Mouse (Mus musculus) heart, embryonic 11.5 days (tissue): ENCODE measurements around the gene Rps6kc1. TPM values are rescaled to one million over a fixed set of nuclear protein-coding genes. Genes with fewer than 3 reads are reported as not detected.

Experiments
- ATAC-seq: fragments of 200-750 bp; cut with Nextera tagmentation; replicated peaks from 2 replicates; pipeline ENCODE4 v1.8.0; 2017; ENCODE audit warnings: moderate library complexity; ENCODE audit not compliant: insufficient number of reproducible peaks, low FRiP score, low TSS enrichment
- H3K27ac ChIP-seq: fragments of 300-500 bp; sonication (generic); 2 replicates; pipeline ENCODE4 v1.5.1; 2014; ENCODE audit warnings: mild to moderate bottlenecking, low read depth, low read length
- H3K27me3 ChIP-seq: fragments of 300-500 bp; sonication (generic); 2 replicates; pipeline ENCODE4 v1.6.1; 2014; ENCODE audit warnings: mild to moderate bottlenecking, low read length, mixed read lengths; ENCODE audit not compliant: control insufficient read depth, insufficient read depth
- H3K36me3 ChIP-seq: fragments of 300-500 bp; sonication (generic); 2 replicates; pipeline ENCODE4 v1.6.1; 2014; ENCODE audit warnings: mild to moderate bottlenecking, low read length, moderate library complexity, mixed read lengths; ENCODE audit not compliant: control insufficient read depth, insufficient read depth
- H3K4me1 ChIP-seq: fragments of 300-500 bp; sonication (generic); 2 replicates; pipeline ENCODE4 v1.6.1; 2014; ENCODE audit warnings: low read length; ENCODE audit not compliant: control insufficient read depth, insufficient read depth
- H3K4me2 ChIP-seq: fragments of 300-500 bp; sonication (generic); 2 replicates; pipeline ENCODE4 v1.6.1; 2014; ENCODE audit warnings: mild to moderate bottlenecking, moderate library complexity
- H3K4me3 ChIP-seq: fragments of 300-500 bp; sonication (generic); 2 replicates; pipeline ENCODE4 v1.5.1; 2014; ENCODE audit warnings: low read depth, low read length
- H3K9ac ChIP-seq: fragments of 300-500 bp; sonication (generic); 2 replicates; pipeline ENCODE4 v1.6.1; 2014; ENCODE audit warnings: mild to moderate bottlenecking, low read depth, low read length, moderate library complexity
- H3K9me3 ChIP-seq: fragments of 300-500 bp; sonication (generic); replicated peaks from 2 replicates; pipeline ENCODE4 v1.6.1; 2016; ENCODE audit warnings: low read length; ENCODE audit not compliant: control insufficient read depth
- WGBS: fragments of 180-500 bp; shearing (Covaris S2); extraction: QIAGEN DNeasy Blood & Tissue Kit; methylation state at CpG from one replicate; pipeline ENCODE4 v1.1.7; 2014; ENCODE audit not compliant: insufficient replicate concordance; 5-methylcytosine and 5-hydroxymethylcytosine counted together
- polyA plus RNA-seq: library from polyadenylated mRNA; unstranded; fragments of >200 nt; fragmentation: Nextera tagmentation; extraction: Ambion mirVana; gene quantifications from 2 replicates; pipeline ENCODE4 v1.2.1, GENCODE M21; 2014

The Rps6kc1 gene
- polyA plus RNA-seq, 1 experiment from 2014 or later = 8.9 TPM

DNA sequence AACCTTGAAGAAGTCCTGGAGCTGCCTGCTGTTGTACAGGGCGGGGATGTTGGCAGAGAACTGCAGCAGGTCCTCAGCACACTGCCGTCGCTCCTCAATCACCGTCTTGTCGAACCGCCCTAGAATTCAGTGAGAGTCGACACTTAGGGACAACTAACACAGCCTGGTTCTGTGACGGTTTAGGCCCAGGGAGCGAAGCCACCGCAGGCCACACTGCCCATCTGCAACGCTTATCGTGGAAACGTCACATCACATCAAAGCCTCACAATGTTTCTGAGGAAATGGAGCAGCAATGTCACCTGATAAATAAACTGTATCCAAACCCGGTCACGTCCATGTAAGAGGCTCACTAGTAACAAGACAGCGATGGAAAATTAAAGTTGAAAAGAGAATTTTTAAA is 22.9 kb downstream of the Rps6kc1 start:
- H3K9me3 ChIP-seq = no peaks in the 10 kb centered on the region
- H3K9ac ChIP-seq = no peak overlapping the region
- WGBS = 80% methylated on average over 16 of the region's 16 CpGs
- ATAC-seq = no peak
- H3K27ac ChIP-seq = no peak overlapping the region
- no peaks in the 10 kb centered on the region for H3K4me1 ChIP-seq
- H3K4me2 ChIP-seq = no peak overlapping the region
- peaks cover 4% of the 10 kb centered on the region for H3K36me3 ChIP-seq
- H3K27me3 ChIP-seq = no peaks in the 10 kb centered on the region
- H3K4me3 ChIP-seq = no peak overlapping the region

DNA sequence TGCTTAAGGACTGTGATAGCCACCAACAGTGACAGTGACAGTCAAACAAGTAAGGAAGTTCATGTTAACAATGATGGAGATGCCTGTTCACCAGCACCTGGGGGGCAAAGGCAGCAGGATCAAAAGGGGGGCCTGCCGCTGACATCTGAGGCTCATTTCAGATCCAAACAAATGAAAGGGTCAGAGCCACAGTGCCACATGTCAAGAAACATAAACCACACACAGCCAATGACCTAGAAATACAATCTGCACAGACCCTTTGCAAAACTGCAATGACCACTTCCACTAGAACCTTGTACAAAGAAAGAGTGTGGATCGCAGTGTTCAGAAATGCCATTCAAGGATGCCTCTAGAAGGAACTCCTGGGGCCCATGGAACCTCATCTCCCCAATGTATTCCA is 23.5 kb downstream of the Rps6kc1 start:
- Histone ChIP-seq H3K4me2 (no peak overlapping the region), H3K36me3 (peaks cover 4% of the 10 kb centered on the region), H3K4me1 (no peaks in the 10 kb centered on the region), H3K27ac (no peak overlapping the region), H3K27me3 (no peaks in the 10 kb centered on the region), H3K9me3 (no peaks in the 10 kb centered on the region), H3K9ac (no peak overlapping the region), H3K4me3 (no peak overlapping the region)
- WGBS = 93% methylated on average over 2 of the region's 2 CpGs
- no peak for ATAC-seq

DNA sequence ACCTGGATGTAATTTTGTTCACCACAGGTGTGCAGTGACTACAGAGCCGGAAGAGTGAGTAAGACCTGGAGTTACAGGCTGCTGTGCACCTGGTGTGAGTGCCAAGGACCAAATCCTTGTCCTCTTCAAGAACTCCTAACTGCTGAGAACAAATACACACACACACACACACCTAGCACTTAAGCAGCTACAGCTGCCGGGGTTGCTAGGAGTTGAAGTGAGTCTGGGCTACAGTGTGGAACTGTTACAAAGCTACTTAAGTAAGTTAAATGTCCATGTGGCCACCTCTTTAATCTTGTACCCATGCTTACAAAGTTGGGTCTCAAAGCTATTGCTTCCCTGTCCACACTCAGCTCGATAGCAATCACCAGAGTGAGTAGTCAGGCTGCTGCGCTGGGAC is 25.6 kb downstream of the Rps6kc1 start:
- Histone ChIP-seq H3K27ac (no peak overlapping the region), H3K4me2 (no peak overlapping the region), H3K27me3 (no peaks in the 10 kb centered on the region), H3K4me1 (no peaks in the 10 kb centered on the region), H3K4me3 (no peak overlapping the region), H3K9ac (no peak overlapping the region), H3K9me3 (no peaks in the 10 kb centered on the region), H3K36me3 (peaks cover 4% of the 10 kb centered on the region)
- 81% methylated on average over 4 of the region's 4 CpGs for WGBS
- no peak for ATAC-seq

DNA sequence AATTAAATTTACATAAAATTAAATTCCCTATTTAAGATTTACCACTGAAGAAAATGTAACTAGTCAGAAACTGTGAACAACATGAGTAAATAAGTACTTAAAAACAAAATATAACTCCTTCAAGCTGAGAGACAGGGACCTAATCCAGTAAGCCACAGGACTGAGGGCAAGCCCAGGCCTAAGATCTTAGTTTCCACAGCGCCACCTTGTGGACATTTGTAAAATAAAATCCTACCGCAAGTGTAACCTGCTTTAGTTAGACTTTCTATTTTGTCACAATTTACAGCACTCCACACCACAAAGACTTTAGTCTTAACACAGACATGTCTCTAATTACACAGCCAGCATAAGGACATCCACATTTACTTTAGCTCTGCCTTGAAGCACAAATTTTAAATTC is 30.1 kb downstream of the Rps6kc1 start:
- no peak overlapping the region for H3K4me2 ChIP-seq
- no peak overlapping the region for H3K27ac ChIP-seq
- no peak overlapping the region for H3K9ac ChIP-seq
- H3K4me1 ChIP-seq = no peaks in the 10 kb centered on the region
- 8% methylated on average over 2 of the region's 2 CpGs for WGBS
- no peak overlapping the region for H3K4me3 ChIP-seq
- H3K36me3 ChIP-seq = 0 out of 2 replicates have a peak, but pooled peaks cover 2% of the 10 kb centered on the region
- no peaks in the 10 kb centered on the region for H3K27me3 ChIP-seq
- no peak for ATAC-seq
- no peaks in the 10 kb centered on the region for H3K9me3 ChIP-seq

DNA sequence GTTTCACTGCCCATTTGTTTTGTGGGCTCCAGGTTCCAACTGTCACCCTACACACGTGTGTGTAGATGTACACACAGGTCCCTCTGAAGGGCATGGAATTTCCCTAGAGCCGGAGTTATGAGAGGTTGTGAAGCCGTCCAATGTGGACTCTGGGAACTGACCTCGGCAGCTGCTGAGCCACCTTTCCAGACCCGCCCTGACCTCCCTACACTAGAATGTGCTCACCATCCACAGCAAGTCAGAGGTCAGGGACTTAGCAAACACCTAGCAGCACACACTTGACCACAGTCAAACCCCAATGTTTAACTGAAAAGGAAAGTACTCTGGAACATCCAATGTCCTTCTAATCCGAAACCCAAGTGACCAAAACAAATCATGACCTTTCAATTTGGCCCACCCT is 30.9 kb downstream of the Rps6kc1 start:
- H3K27ac ChIP-seq = no peak overlapping the region
- H3K4me1 ChIP-seq = no peaks in the 10 kb centered on the region
- no peak overlapping the region for H3K9ac ChIP-seq

DNA sequence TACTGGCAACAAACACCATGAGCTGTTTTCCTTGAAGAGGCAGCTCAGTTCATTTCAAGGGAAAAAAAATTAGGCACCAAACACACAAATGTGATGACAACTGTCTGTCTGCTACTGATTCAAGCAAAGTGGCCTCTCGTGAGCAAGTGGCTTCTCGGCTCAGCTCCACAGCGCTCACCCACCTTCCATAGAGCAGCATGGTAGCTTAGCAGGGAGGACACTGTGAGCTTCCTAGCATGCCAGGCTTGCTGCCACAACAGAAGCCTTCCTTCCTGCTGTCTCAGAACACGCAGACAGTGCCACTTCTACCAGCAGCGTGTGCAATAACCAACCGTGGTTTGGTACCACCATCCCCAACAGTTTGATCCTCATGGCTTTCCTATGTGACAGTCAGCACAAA is 35.8 kb downstream of the Rps6kc1 start:
- no peak overlapping the region for H3K9ac ChIP-seq
- H3K4me1 ChIP-seq = no peaks in the 10 kb centered on the region
- no peaks in the 10 kb centered on the region for H3K27me3 ChIP-seq
- no peak overlapping the region for H3K4me3 ChIP-seq
- ATAC-seq = no peak
- H3K36me3 ChIP-seq = 0 out of 2 replicates have a peak, but pooled peaks cover 2% of the 10 kb centered on the region
- H3K27ac ChIP-seq = no peak overlapping the region
- no peaks in the 10 kb centered on the region for H3K9me3 ChIP-seq
- WGBS = 75% methylated on average over 6 of the region's 6 CpGs
- no peak overlapping the region for H3K4me2 ChIP-seq

More for the DNA sequence above, 30.9 kb downstream of the Rps6kc1 start:
- WGBS = 77% methylated on average over 6 of the region's 6 CpGs
- Histone ChIP-seq H3K9me3 (no peaks in the 10 kb centered on the region), H3K36me3 (0 out of 2 replicates have a peak, but pooled peaks cover 2% of the 10 kb centered on the region), H3K4me2 (no peak overlapping the region), H3K4me3 (no peak overlapping the region), H3K27me3 (no peaks in the 10 kb centered on the region)
- ATAC-seq = no peak

DNA sequence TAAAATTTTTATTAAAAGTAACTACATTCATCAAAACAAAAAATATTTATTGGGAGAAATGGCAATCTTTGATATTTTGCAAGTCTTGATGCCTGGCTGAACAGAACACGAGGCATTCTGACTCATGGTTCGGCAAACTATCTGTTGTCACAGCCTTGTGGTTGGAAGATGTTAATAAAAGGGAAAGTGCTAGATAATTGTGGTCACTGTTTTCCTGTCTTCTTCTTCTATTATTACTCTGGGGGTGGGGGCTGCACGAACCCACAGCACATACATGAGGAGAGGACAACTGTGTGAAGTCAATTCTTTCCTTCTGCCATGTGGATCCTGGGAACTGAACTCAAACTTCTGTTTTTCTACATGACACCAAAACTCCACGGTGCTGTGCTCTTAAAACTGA is 36.5 kb downstream of the Rps6kc1 start:
- H3K36me3 ChIP-seq = 0 out of 2 replicates have a peak, but pooled peaks cover 2% of the 10 kb centered on the region
- no peak overlapping the region for H3K27ac ChIP-seq
- H3K4me2 ChIP-seq = no peak overlapping the region
- no peak overlapping the region for H3K9ac ChIP-seq
- WGBS = 82% methylated on average over 4 of the region's 4 CpGs
- no peaks in the 10 kb centered on the region for H3K4me1 ChIP-seq
- H3K27me3 ChIP-seq = no peaks in the 10 kb centered on the region
- no peak overlapping the region for H3K4me3 ChIP-seq
- H3K9me3 ChIP-seq = no peaks in the 10 kb centered on the region
- ATAC-seq = no peak

DNA sequence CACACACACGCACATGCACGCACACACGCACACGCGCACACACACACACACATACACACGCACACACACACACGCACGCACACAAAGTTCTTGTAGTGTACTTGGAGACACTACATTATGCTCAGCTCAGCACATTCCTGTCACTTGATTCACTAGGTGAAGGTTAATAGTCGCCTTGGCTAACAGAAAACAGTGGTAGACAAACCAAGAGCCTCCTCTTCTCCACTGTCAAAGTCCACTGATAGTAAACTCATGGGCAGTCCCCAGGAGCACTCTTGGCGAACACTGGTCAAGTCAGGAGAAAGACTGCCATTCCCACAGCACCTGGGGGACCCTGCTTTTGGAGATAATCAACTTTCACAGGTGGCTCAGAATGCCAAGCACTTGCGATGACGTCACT is 40.5 kb downstream of the Rps6kc1 start:
- Histone ChIP-seq H3K9me3 (no peaks in the 10 kb centered on the region), H3K36me3 (0 out of 2 replicates have a peak, but pooled peaks cover 2% of the 10 kb centered on the region)
- no peak for ATAC-seq

DNA sequence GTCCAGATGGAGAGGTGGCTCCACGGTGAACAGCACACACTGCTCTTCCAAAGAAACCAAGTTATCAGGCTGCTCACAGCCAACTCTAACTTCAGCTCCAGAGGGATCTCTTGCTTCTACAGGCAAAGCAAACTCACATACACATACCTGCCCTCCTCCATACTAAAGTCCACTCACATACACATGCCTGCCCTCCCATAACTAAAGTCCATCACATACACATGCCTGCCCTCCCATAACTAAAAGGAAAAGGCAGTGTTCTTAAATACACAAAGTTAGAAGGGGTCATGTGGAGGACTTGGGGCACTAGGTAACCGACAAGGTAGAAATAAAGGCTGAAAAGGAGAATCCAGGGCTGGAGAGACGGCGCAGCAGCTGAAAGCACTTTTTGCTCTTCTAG is 41.6 kb downstream of the Rps6kc1 start:
- 90% methylated on average over 4 of the region's 4 CpGs for WGBS

More for the DNA sequence above, 40.5 kb downstream of the Rps6kc1 start:
- Histone ChIP-seq H3K4me1 (no peaks in the 10 kb centered on the region), H3K27ac (no peak overlapping the region), H3K4me2 (no peak overlapping the region), H3K27me3 (no peaks in the 10 kb centered on the region), H3K9ac (no peak overlapping the region), H3K4me3 (no peak overlapping the region)
- 89% methylated on average over 12 of the region's 12 CpGs for WGBS

More for the DNA sequence above, 41.6 kb downstream of the Rps6kc1 start:
- no peak overlapping the region for H3K27ac ChIP-seq
- no peaks in the 10 kb centered on the region for H3K27me3 ChIP-seq
- no peak overlapping the region for H3K4me2 ChIP-seq
- no peak overlapping the region for H3K4me3 ChIP-seq
- ATAC-seq = no peak
- H3K9ac ChIP-seq = no peak overlapping the region
- no peaks in the 10 kb centered on the region for H3K9me3 ChIP-seq
- no peaks in the 10 kb centered on the region for H3K4me1 ChIP-seq
- 0 out of 2 replicates have a peak, but pooled peaks cover 2% of the 10 kb centered on the region for H3K36me3 ChIP-seq
